Mouse (Mus musculus) cerebellum, adult 2 months (tissue): Measurements from ENCODE around the gene Tdrd5. TPM values are rescaled to one million over a fixed set of nuclear protein-coding genes. Genes with fewer than 3 reads are reported as not detected.

ENCODE experiments used
- DNase-seq, 2 experiments: peaks; one replicate each; pipeline ENCODE4 v3.0.0; 2021
- H3K27ac ChIP-seq: fragments of 200-500 bp; 2 replicates; pipeline ENCODE4 v1.5.1; 2012; ENCODE audit warnings: low read length, control low read depth, inconsistent platforms; ENCODE audit not compliant: insufficient read depth
- H3K27me3 ChIP-seq: fragments of 200-500 bp; 2 replicates; pipeline ENCODE4 v1.6.1; 2012; ENCODE audit warnings: inconsistent platforms, mild to moderate bottlenecking, low read length, moderate library complexity; ENCODE audit not compliant: control insufficient read depth, insufficient read depth
- H3K4me1 ChIP-seq: fragments of 200-500 bp; 2 replicates; pipeline ENCODE4 v1.6.1; 2011; ENCODE audit warnings: low read length; ENCODE audit not compliant: control insufficient read depth, insufficient read depth
- H3K4me3 ChIP-seq: fragments of 200-500 bp; replicated peaks from 2 replicates; pipeline ENCODE3; 2011; ENCODE audit warnings: mild to moderate bottlenecking, low read depth, low read length, control low read depth; ENCODE audit not compliant: insufficient read depth
- CTCF ChIP-seq: fragments of 200-500 bp; IDR thresholded peaks from 2 replicates; pipeline ENCODE4 v1.5.1; 2011; ENCODE audit warnings: low read depth, mild to moderate bottlenecking, control low read depth, low read length, moderate library complexity, borderline replicate concordance; ENCODE audit not compliant: insufficient read depth
- POLR2A ChIP-seq: fragments of 200-500 bp; IDR thresholded peaks from 2 replicates; pipeline ENCODE4 v1.6.1; 2011; ENCODE audit warnings: low read length, control low read depth, borderline replicate concordance; ENCODE audit not compliant: insufficient read depth
- WGBS: fragments of 180-500 bp; shearing (Covaris S2); methylation state at CpG from one replicate; pipeline ENCODE4 v1.1.7; 2018; 5-methylcytosine and 5-hydroxymethylcytosine counted together
- polyA plus RNA-seq: library from polyadenylated mRNA; depleted of rRNA; stranded (reverse); fragments of >200 nt; gene quantifications from 2 replicates; pipeline ENCODE4 v1.2.3, GENCODE M21; 2012; rRNA removed

Tdrd5 gene
- polyA plus RNA-seq, 1 experiment, result 1.3 TPM

DNA sequence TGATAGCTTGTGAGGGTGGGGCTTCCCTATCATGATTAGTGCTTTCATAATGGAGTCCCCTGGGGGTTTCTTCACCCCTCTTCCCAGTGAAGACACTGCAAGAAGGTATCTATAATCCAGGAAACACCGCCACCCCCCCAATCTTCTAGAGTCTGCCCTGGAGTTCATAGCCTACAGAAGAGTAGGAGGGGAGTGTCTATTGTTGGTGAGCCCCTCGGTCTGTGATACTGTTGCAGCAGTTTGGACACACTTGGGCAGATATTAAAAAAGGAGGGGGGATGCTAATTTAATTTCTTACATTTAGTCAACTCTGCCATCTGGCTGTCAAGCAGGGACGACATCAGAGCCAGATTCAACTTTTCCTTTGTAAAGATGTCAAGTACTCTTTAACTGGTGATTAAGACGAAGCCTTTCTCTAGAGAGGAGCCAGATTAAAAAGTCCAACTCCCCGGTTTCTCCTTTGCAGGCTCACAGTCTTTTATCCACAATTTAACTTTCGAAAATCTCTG lies 91.6 kb downstream of the Tdrd5 start:
- WGBS, result 29% methylated on average over 6 of the region's 6 CpGs
- Histone ChIP-seq H3K4me3 (no peak overlapping the region), H3K4me1 (no peaks in the 10 kb centered on the region), H3K27me3 (no peaks in the 10 kb centered on the region; the same call in 1 of the 2 replicates), H3K27ac (no peak overlapping the region)
- TF ChIP-seq POLR2A (no peak), CTCF (no peak)
- no peak for DNase-seq

Other genes with a start within 250 kb of the Tdrd5 start
- 2.4 and 3.4 TPM in 2 replicates for gene Fam163a, start 98.6 kb downstream of the Tdrd5 start, polyA plus RNA-seq
- 0.03 and 0.10 TPM in 2 replicates for gene Nphs2, start 7.1 kb upstream of the Tdrd5 start, polyA plus RNA-seq
- 20.7 and 30.4 TPM in 2 replicates for gene Gm2000, start 62.4 kb upstream of the Tdrd5 start, polyA plus RNA-seq
- gene Axdnd1, start 117.5 kb upstream of the Tdrd5 start, polyA plus RNA-seq, result 0.33 and 0.38 TPM in 2 replicates
- gene Soat1, start 170.7 kb upstream of the Tdrd5 start, polyA plus RNA-seq, result 16.5 and 17.7 TPM in 2 replicates
- gene Gm10031, start 220.3 kb upstream of the Tdrd5 start, polyA plus RNA-seq, result 8.7 and 9.5 TPM in 2 replicates